Mouse (Mus musculus) brain, embryonic 14.5 days (tissue): ENCODE measurements at regions not wholly inside any gene's neighbourhood (a gene's known extent, or its start where the extent isn't known, plus 50 kb on each side); places are given as distances from the start of the nearest gene placed in this dataset.

Experiments
- CTCF ChIP-seq: fragments of 200-500 bp; IDR thresholded peaks from 2 replicates; pipeline ENCODE4 v1.5.1; 2012; ENCODE audit warnings: inconsistent platforms, mild to moderate bottlenecking, moderate library complexity, borderline replicate concordance; ENCODE audit not compliant: insufficient read depth, insufficient read length; ENCODE audit errors: extremely low read depth
- POLR2A ChIP-seq: fragments of 200-500 bp; IDR thresholded peaks from 2 replicates; pipeline ENCODE4 v1.6.1; 2012; ENCODE audit warnings: mild to moderate bottlenecking, inconsistent platforms, borderline replicate concordance; ENCODE audit not compliant: poor library complexity, insufficient read depth, insufficient read length, severe bottlenecking; ENCODE audit errors: extremely low read depth

GRCm38 (mm10) chr3:39357012-39357411, 470.3 kb downstream of the Fat4 start:
- TF ChIP-seq POLR2A = no peak
- no peak for TF ChIP-seq CTCF
